Mouse (Mus musculus): Measurements from ENCODE around the gene Csnk2b.

Csnk2b gene

GRCm38 (mm10) chr17:35115046-35116019 is 6.5 kb downstream of the Csnk2b start, which contains the start of gene Ly6g5b:
Gene Ly6g5b (minus strand): TSS chr17:35115428.
- no peak for DNase-seq

- DNase-seq, result no peak
These were observed 10.1 kb downstream of the Csnk2b start for GRCm38 (mm10) chr17:35111774-35112173.

- DNase-seq, result peak; percentile 82
These were observed 13.8 kb downstream of the Csnk2b start, which contains the start of gene Ly6g5c for GRCm38 (mm10) chr17:35108097-35108496. Gene Ly6g5c (plus strand): TSS chr17:35108279.

GRCm38 (mm10) chr17:35106522-35106921 is 15.3 kb downstream of the Csnk2b start:
- DNase-seq, result no peak

- peak; percentile 78 for DNase-seq
These were observed 16.0 kb downstream of the Csnk2b start for GRCm38 (mm10) chr17:35105740-35106389.

GRCm38 (mm10) chr17:35104754-35105153 is 17.1 kb downstream of the Csnk2b start:
- no peak for DNase-seq

- no peak for DNase-seq
These were observed 17.8 kb downstream of the Csnk2b start for GRCm38 (mm10) chr17:35104079-35104478.

GRCm38 (mm10) chr17:35103221-35103690 is 18.6 kb downstream of the Csnk2b start:
- no peak for DNase-seq

- no peak for DNase-seq
These were observed 19.6 kb downstream of the Csnk2b start for GRCm38 (mm10) chr17:35102299-35102698.

GRCm38 (mm10) chr17:35101161-35101560 is 20.7 kb downstream of the Csnk2b start:
- no peak for DNase-seq

- DNase-seq, result no peak
These were observed 21.6 kb downstream of the Csnk2b start for GRCm38 (mm10) chr17:35100196-35100765.

GRCm38 (mm10) chr17:35097164-35097655 is 24.6 kb downstream of the Csnk2b start:
- DNase-seq, result peak; percentile 76

GRCm38 (mm10) chr17:35096597-35096996 is 25.3 kb downstream of the Csnk2b start:
- DNase-seq, result peak; percentile 68

- no peak for DNase-seq
These were observed 27.1 kb downstream of the Csnk2b start for GRCm38 (mm10) chr17:35094475-35095365.

- DNase-seq, result no peak
These were observed 29.3 kb downstream of the Csnk2b start for GRCm38 (mm10) chr17:35092403-35093198.

- DNase-seq, result peak; percentile 96
These were observed 31.5 kb downstream of the Csnk2b start for GRCm38 (mm10) chr17:35090166-35090932.

GRCm38 (mm10) chr17:35088825-35089644 is 32.8 kb downstream of the Csnk2b start, which contains the start of gene Abhd16a:
Gene Abhd16a (plus strand): TSS chr17:35089263.
- peak; percentile 96 for DNase-seq

- DNase-seq, result no peak
These were observed 33.7 kb downstream of the Csnk2b start for GRCm38 (mm10) chr17:35088151-35088550.

GRCm38 (mm10) chr17:35085208-35085865 is 36.5 kb downstream of the Csnk2b start, which contains the start of gene Ly6g6f:
Gene Ly6g6f (minus strand): TSS chr17:35085610.
- no peak for DNase-seq

Data from cerebellum, adult 11-12 months (tissue).